Mouse (Mus musculus) brown adipose tissue, adult 24 weeks (tissue): ENCODE data around the gene Trmt112. TPM values are rescaled to one million over a fixed set of nuclear protein-coding genes. Genes with fewer than 3 reads are reported as not detected.
"Not testable (repeated sequence)": the region's sequence is repeated elsewhere in the genome, so short reads cannot be mapped to it uniquely, and the experiment has no call there.

Source experiments
- H3K27ac ChIP-seq: fragments of 200-500 bp; replicated peaks from 2 replicates; pipeline ENCODE4 v1.5.1; 2012; ENCODE audit warnings: low read depth, mild to moderate bottlenecking, low read length
- H3K4me1 ChIP-seq: fragments of 200-500 bp; 2 replicates; pipeline ENCODE4 v1.6.1; 2012; ENCODE audit warnings: low read length, mixed read lengths; ENCODE audit not compliant: control insufficient read depth, insufficient read depth, insufficient read length
- H3K4me3 ChIP-seq: fragments of 200-500 bp; 2 replicates; pipeline ENCODE4 v1.5.1; 2012; ENCODE audit warnings: low read depth, mild to moderate bottlenecking, low read length, moderate library complexity; ENCODE audit not compliant: insufficient read depth
- polyA plus RNA-seq: library from polyadenylated mRNA; stranded (reverse); fragments of >200 nt; gene quantifications from 2 replicates; pipeline ENCODE4 v1.2.4, GENCODE M21; 2012; ENCODE audit not compliant: missing spikeins, insufficient read depth, insufficient read length

Gene Trmt112
- polyA plus RNA-seq, 1 experiment = 18.1 TPM

DNA sequence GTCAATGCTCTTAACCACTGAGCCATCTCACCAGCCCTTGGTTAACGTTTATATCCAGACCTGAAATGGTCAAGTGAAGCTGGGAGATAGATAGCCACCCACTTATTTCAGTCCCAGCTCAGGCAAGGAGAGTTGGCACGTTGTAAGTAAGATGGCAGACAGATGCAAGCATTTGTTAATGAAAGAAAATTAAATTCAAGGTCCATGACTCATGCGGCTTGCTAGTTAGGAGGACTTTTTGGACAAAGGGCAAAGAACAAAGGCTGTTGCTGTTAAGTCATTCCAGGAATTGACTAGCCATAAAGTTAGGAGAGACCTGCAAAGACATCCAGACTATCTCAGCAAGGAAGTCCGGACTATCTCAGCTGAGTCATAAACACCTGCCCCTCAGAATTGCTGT lies 9.9 kb upstream of the Trmt112 start:
- no peak overlapping the region for H3K27ac ChIP-seq

DNA sequence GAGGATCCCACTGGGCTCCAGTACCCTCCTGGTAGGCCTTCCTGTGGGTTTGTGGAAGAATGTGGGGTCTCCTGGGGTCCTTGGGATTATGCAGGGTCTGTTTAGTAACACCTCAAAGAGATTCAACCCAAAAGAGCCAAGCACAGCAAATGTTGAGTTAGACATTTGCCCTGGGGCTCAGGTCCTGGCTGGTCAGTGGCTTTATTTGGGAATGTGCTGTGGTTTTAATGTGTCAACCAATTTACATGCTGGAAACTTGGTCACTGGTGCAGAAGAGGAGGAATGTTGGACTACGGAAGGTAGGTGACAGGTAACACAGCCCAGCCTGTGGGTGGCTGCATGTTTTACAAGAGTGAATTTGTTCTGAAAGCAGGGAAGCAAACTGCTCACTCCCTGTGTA lies 6.5 kb upstream of the Trmt112 start:
- no peak overlapping the region for H3K4me3 ChIP-seq
- H3K27ac ChIP-seq = no peak overlapping the region
- peaks cover 3% of the 10 kb centered on the region; the same call in 1 of the 2 replicates for H3K4me1 ChIP-seq

More for the DNA sequence above, 9.9 kb upstream of the Trmt112 start:
- no peaks in the 10 kb centered on the region for H3K4me1 ChIP-seq
- H3K4me3 ChIP-seq = no peak overlapping the region

DNA sequence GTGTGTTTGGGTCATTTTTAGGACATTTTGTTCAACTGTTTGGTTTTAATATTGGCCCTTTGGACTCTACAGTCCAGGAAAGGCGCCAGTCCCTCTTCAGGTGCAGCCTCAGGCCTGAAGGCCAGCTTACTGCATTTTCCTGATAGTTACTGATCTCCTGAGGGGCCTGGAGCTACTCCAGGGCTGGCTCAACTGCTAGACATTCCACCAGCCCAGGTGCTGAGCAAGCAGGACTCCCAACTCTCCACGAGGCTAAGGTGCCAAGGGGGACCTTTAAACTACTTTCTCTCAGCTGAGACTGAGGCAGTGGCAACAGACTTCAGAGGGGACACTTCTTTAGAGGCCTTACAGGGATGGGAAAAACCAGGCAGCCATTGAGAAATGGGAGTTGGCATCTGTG lies 4.7 kb upstream of the Trmt112 start:
- H3K4me1 ChIP-seq = peaks cover 5% of the 10 kb centered on the region; the same call in 1 of the 2 replicates
- no peak overlapping the region for H3K4me3 ChIP-seq
- H3K27ac ChIP-seq = no peak overlapping the region

DNA sequence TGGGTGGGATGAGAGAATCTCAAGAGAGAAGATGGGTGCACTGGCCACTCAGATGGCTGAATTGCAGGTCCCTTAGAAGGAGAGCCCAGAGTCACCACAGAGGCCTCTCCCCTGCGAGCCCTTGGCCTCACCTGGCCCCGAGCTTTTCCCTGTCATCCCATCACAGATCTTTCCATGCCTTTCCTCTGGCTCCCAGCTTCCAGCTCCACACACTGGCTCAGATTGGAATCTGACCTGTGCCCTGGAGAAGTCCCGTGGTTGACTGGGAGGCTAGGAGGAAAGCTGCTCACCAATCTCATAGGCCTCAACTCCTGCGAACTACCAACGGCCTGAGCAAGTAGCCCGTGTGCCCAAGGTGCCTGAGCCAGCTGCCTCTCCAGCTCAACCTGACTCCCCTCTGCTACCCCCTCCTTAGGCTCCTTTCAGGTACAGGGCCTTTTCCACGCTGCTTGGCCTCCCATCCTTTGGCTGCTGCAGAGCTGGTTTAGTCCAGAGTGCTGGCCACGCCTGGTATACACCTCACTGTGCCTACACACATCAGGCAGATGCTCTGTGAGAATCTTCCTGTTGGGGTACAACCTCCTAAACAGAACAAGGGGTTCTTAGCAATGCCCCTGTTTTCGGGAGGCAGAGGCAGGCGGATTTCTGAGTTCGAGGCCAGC lies 3.9 kb upstream of the Trmt112 start:
- H3K4me1 ChIP-seq = peaks cover 5% of the 10 kb centered on the region; the same call in 1 of the 2 replicates
- H3K27ac ChIP-seq = no peak overlapping the region
- H3K4me3 ChIP-seq = no peak overlapping the region

DNA sequence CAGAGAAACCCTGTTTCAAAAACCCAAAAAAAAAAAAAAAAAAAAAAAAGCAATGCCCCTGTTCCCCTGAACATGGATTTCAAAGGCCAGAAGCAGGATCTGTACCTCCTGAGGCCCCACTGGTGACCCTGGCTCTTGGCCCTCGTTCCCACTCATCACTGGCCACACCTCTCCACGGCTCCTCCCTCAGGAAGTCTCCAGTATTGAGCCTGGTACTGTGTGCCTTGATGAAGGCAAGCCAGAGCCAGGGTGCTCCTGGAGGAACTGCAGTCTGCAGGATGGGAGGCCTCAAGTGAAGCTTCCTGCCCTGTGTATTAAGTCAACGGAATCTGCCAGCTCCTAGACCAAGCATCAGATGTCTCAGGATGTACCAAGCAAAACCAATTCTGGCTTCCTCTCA lies 3.3 kb upstream of the Trmt112 start:
- Histone ChIP-seq H3K27ac (no peak overlapping the region), H3K4me1 (peaks cover 5% of the 10 kb centered on the region; the same call in 1 of the 2 replicates), H3K4me3 (no peak overlapping the region)

DNA sequence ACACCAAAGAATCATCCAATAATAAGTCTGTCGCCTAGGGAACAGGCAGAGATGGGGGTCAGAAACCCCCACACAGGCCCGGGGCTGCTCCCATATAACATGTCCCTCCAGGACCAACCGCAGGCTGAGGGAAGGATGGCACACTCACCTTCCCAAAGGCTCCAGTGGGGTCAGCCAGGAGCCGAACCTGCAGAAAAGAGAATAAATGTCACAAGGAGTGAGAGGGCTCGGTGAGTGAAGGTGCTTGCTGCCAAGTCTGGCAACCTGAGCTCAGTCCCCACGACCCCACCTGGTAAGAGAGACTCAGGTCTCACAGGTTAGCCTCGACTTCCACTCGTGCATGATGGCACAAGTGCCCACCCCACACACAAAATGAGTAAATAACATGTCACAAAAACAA lies 2.4 kb upstream of the Trmt112 start:
- no peak overlapping the region for H3K27ac ChIP-seq
- peaks cover 5% of the 10 kb centered on the region; the same call in 1 of the 2 replicates for H3K4me1 ChIP-seq
- no peak overlapping the region for H3K4me3 ChIP-seq

DNA sequence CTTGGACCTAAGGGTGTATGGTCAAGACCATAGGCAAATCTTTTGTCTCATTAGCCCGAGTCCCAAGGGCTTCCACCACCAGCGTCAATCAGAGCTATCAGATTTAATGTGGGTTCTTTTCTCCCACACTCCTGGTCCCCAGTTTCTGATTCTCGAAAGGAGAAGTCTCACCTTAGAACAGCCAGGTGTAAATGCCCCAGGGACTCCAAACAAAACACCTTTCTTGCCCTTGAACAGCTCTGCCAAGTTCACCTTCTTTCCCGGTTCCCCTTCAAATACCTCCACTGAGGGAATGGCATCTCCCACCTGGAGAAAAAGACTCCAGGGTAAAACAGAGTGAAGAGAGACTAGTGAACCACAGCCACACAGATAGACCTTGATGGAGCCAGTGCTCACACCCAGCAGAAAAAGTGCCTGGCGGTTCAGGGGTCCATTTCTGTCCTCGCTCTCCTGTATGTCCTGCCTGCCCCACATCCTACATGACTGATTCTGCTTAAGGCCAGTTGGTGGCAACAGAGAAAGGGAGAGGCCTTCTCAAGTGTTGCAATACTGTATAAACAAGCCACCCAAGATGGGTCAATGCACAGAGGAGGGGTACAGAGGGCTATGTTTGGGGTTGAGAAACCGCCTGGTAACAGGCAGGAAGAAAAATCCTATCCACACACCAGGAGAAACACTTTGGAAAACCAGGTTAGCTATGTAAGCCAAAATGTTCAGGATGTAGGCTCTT lies 1.5 kb upstream of the Trmt112 start:
- Histone ChIP-seq H3K27ac (0 out of 2 replicates have a peak overlapping the region, but pooled peaks have one; percentile 26), H3K4me3 (peak overlapping the region; percentile 66)

DNA sequence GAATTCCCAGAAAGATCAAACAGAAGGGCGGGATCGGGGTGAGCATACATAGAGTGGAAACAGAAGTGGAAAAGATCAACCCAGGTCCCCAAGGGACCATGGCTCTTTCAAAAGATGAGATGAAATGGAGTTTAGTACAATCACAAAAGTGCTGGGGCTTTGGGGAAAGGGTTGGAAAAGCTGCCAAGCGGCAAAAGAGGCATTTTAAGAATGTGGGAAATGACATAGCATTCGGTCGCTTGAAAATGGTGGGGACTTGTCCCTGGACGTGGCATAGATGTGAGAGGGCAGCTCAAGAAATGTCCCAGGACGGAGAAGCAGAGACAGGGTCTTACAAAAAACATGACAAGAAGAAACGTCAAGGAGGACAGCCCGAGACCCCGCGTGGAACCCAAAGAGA lies 477 bp upstream of the Trmt112 start:
- Histone ChIP-seq H3K4me3 (peak overlapping the region; percentile 66), H3K4me1 (peaks cover 5% of the 10 kb centered on the region; the same call in 1 of the 2 replicates)

More for the DNA sequence above, 1.5 kb upstream of the Trmt112 start:
- H3K4me1 ChIP-seq = peaks cover 5% of the 10 kb centered on the region; the same call in 1 of the 2 replicates

DNA sequence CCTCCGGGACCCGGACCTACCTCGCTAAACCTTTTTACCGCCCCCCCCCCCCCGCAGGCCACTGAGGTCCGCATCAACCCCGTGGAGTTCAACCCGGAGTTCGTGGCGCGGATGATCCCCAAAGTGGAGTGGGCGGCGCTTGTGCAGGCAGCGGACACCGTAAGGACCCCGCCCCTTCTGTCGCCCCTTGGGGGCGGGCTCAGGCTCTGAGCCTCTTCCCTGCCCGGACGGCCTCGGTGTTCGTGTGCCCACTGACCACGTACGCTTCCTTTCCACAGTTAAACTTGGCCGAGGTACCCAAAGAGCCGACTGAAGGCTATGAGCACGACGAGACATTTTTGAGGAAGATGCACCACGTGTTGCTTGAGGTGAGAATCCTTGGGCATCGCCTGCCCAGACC lies 808 bp downstream of the Trmt112 start:
- Histone ChIP-seq H3K4me3 (peak overlapping the region; percentile 66), H3K27ac (peak overlapping the region; percentile 97)
- not testable (repeated sequence) for H3K4me1 ChIP-seq

More for the DNA sequence above, 477 bp upstream of the Trmt112 start:
- peak overlapping the region; percentile 69 for H3K27ac ChIP-seq

DNA sequence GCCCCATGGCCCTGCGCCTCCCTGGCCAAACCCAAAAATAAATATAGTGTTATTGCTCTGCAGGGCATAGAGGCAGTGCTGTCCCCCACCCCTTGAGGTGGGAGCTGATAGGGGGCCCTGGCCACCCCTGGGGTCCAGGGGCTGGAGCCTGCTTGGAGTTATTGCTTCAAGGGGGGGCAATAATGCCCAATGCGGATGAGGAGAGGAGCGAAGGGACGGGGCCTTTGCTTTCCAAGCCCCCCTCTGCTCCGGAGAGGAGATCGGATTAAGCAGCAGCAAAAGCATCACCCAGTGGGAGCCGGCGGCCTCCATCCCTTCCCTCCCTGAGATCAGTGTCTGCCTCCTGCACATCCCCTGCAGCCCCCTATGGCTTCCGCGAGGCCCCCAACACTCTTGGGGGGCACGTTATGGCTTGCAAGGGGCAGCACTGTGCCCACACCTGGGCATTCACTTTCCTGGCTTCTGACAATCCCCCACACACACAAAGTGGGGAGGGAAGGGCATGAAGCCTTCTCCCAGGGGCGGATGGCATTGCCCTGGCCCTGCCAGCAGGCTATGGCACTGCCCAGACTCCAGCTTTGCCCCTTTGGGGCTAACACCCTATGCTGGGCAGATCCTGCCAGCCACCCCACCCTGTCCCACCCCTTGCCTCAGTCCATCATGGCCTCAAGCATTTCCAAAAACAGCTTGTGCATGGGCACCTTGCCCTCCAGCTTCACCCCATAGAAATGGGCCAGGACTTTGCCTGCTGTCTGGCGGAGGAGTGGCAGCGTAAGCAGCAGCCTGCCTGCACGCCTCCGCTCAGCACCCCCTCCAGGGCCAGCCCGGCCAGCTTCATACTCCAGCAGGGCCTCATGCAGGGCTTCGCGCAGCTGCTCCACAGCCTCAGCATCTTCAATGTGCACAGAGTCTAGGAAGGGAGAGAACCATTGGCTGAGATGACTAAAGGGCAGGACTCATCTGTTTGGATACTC lies 1.9 kb downstream of the Trmt112 start:
- H3K27ac ChIP-seq = no peak overlapping the region

DNA sequence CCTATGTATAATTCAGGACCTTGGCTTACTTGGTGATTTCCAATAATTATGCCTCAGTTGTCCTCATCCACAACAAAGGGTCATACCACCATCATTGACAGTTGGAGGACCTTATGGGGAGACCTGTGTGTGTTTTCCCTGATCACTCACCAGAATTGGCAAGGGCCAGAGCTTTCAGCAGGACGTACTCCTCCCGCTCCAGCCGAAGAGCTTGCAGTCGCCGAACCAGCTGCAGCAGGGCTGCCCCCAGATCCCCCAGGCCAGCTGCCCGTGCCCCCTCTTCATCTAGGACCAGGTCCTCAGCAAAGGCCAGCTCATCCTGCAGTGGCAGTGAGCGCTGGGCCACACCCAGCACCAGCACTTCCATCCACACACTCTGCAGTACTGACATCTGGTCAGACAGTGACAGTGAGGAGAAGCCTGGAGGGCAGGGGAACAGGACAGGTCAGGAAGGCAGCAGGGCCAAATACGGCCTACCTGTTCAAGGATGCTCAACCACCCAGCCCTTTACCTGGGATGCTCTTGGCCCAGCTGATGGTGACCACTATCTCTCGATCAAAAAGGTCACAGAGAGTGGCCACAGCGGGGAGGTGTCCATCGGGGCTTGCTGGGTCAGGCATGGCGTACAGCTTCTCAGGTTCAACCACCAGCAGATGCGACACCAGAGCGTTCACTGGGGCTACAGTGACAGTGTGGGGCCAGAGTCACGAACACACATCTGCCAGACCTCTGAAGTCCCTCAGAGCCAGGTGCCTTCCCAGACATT lies 2.9 kb downstream of the Trmt112 start:
- Histone ChIP-seq H3K4me1 (peaks cover 5% of the 10 kb centered on the region; the same call in 1 of the 2 replicates), H3K27ac (no peak overlapping the region), H3K4me3 (no peak overlapping the region)

More for the DNA sequence above, 1.9 kb downstream of the Trmt112 start:
- peak overlapping the region; percentile 22; the same call in 1 of the 2 replicates for H3K4me3 ChIP-seq
- H3K4me1 ChIP-seq = peaks cover 5% of the 10 kb centered on the region; the same call in 1 of the 2 replicates

DNA sequence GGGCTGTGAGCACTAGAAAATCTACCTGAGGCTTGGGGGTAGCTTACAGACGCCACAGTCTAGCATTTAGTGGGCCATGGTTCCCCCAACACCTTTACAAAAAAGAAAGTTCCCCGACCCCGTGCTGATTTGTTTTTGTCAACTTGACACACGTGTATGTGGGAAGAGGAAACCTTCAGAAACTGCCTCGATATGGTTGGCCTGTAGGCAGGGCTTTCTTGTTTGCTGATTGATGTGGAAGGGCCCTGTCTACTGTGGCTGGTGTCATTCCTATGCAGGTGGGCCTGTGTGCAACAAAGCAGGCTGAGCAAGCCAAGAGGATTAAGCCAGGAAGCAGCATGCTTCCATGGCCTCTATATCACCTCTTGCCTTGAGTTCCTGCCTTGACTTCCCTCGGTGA lies 3.5 kb downstream of the Trmt112 start:
- Histone ChIP-seq H3K4me3 (no peak overlapping the region), H3K4me1 (peaks cover 2% of the 10 kb centered on the region; the same call in 1 of the 2 replicates), H3K27ac (no peak overlapping the region)

DNA sequence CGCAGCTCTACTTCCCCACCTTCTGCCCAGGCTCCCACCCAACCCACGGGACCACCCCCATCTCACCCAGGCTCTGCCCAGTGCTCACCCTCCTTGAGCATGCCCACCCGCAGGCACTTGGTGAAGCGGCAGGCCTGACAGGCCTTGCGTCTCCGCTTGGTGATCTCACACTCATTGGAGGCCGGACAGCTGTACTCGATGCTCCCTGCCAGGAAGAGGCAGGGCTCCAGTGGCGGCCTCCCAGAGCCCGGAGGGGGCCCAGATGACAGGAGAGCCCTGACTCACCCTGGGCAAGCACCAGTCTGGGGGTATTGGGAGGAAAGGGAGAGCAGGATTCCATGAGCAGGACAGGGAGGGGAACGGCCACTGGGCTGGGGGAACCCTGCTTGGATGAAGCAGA lies 4.5 kb downstream of the Trmt112 start:
- no peaks in the 10 kb centered on the region; the same call in 1 of the 2 replicates for H3K4me1 ChIP-seq
- no peak overlapping the region for H3K4me3 ChIP-seq
- no peak overlapping the region for H3K27ac ChIP-seq

DNA sequence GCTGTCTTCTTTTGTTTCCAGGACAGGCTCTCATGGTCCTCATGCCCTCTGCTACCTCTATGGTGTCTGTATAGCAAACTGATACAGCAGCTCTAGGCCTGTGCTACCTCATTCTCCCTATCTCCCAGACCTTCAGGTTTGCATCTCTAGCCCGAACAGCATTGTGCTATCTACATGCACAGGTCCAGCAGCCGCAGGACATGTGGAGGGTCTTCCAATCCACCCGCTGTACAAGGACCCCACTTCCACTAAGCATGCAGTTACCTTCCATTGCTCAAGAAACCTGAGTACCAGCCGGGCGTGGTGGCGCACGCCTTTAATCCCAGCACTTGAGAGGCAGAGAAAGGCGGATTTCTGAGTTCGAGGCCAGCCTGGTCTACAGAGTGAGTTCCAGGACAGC lies 5.0 kb downstream of the Trmt112 start:
- no peak overlapping the region for H3K4me3 ChIP-seq
- H3K4me1 ChIP-seq = no peaks in the 10 kb centered on the region; the same call in 1 of the 2 replicates
- H3K27ac ChIP-seq = no peak overlapping the region
